Mouse (Mus musculus) mesoderm, embryonic 11.5 days (tissue): ENCODE measurements at regions not wholly inside any gene's neighbourhood (a gene's known extent, or its start where the extent isn't known, plus 50 kb on each side); places are given as distances from the start of the nearest gene placed in this dataset.
A peak's percentile ranks its signal among the peaks of the same experiment; 100 is the strongest.

ENCODE experiments used
- DNase-seq: peaks from one replicate; pipeline ENCODE4 v3.0.0-alpha.2; 2012; ENCODE audit warnings: low read depth, low spot score

DNA sequence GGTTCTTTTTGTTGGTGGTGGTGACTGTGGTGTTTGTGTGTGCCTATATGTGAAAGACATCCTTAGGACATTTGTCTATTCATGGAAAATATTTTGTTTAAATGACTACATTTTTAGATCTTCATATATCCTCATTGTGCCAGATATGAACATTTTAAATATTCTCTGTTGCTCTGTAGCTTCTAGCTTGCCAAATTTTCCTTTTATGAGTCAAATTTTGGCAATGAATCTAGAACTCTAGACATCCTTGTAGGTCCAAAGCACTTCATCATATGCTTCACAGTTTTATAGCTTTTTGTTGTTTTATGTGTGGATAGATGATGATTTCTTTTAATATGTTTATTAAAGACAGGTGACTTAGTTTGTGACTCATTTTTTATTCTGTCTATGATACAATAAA, 229.4 kb upstream of the Ano5 start:
- DNase-seq = no peak

DNA sequence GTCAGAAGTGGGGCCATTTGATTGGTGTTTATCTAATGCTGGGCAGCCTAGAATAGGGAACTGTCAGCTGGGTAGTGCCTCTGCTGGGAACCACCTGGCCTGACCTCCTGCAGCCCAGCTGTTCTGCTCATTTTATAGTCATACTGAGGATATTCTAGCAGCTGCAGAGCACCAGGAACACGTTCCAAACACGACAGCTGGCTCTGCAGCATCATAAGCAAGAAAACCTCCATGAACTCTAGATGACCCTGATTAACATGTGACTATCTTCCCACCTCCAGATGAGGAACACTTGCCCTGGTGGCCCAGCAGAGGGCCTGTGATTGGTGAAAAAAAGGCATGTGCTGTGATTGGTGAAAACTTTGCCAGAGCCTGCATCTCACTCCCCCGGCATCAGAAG, 210.6 kb upstream of the Ano5 start:
- peak; percentile 54 for DNase-seq

DNA sequence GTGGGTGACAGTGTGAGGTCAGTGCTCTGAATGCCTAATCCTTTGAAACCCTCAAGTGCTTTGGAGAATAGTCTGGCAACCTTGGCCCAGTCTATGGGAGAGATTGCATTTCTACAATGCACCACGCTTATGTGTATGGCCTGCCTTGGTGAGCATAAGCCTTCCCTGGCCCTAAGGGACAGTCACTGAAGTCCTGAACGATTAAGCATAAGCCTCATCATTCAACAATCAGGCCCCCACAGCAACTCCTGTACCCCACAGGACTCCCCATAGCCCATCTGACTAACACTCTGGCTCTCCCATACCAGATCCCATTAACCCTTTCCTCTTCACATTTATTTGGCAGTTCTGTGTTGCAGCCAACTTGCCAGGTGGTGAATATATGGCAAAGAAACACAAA, 203.1 kb upstream of the Ano5 start:
- DNase-seq = no peak

DNA sequence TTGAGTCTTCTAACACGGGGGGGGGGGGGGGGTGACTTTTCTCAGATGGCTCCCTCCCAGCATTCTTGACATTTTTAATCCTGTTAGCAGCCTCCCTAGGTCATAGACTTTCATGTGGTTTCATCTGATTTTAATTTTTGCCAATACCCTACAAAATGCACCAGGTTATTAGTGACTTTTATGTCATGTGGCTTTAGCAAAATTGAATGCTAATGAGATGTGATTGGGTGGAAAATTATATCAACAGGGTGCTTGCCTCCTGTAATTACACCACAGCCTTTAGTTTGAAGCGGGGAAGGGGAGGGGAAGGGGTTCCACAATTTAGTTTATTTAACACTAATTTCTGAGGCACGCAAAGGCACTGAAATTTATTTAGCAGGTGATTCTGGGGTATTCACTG, 200.6 kb upstream of the Ano5 start:
- no peak for DNase-seq

DNA sequence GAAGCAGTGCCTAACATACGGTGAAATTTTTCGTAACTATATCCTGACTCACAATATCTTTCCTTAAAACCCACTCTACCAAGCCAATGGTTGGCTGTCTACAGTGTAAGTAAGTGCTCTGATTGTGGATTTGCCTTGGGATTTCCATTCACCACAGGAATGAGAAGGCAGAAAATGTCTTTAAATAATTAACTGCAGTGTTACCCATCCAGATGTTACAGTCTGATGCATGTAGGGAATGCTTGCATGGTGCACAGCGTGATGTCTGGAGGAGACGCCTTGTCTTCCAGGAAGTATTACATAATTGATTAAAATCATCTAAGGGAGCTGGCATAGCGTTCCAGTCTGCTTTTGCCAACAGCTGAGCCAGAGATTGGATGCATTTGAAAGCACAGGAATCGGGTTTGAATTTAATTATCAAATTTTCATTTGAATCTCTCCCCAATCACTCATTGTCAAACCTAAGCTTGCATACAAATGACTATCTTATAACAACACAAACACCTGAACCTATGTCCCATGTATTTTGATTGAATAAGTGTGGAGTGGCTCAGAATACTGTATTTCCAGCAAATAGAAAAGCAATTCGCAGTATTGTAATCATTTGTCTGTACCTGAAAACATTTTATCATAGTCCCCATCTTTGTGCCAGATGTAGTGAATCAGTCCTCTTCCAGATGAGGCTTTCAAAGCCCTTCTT, 170.8 kb upstream of the Ano5 start:
- DNase-seq = peak; percentile 11

DNA sequence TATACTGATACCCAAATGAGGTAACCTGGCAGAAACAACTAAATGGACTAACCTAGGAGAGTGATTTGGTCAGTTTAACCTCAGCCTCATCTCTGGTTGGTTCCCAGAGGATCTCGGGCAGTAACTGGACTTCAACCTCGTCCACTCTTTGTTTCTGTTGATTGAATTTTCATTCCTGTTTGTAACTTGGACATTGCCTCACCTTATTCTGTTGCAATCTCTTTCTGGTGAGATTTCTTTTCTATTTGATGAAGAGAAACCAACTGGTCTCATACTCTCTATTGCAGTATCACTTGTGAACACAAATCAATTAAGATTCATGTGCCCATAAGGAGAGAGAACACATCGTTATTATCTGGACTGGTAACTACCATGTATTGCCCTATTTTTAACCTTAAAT, 163.3 kb upstream of the Ano5 start:
- no peak for DNase-seq

DNA sequence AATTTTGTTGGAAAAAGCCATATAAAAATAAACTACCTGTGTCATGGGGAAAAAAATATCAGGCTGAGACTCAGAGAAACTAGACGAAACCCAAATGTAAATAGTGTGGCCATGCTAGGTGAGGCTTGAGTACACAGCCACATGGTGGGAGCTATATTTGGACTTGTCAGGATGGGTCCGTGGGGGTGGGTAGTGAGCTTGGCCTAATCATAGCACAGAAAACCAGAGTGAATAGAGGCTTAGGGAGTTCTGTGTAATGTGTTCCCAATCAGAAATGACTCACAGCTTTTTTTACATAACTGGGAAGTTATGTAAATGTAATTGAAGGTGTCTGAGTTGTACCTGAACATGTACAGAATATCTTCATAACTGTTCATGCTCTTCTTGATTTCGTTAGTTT, 150.7 kb upstream of the Ano5 start:
- no peak for DNase-seq

DNA sequence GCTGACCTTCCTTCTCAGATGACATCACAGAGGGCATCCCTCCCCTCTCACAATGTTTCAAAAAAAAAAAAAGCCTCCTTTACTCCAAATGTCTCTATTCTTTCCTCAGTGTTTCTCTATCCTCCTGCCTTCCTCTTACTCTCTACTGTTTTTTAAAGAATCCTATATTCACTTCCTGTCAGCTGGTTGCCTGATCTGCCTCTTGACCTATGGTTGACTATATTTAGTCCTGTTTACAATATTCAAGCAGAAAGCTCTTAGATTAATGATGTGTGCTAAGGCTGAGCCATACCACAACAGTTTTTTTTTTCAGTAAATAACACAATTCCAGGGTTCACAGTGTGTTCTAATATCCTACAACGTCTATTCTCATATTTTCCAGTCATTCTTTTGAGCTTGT, 133.2 kb upstream of the Ano5 start:
- DNase-seq = no peak
